Mouse (Mus musculus): ENCODE measurements around the gene Trpc4ap.
"Not testable (repeated sequence)": the region's sequence is repeated elsewhere in the genome, so short reads cannot be mapped to it uniquely, and the experiment has no call there.

The Trpc4ap gene

DNA sequence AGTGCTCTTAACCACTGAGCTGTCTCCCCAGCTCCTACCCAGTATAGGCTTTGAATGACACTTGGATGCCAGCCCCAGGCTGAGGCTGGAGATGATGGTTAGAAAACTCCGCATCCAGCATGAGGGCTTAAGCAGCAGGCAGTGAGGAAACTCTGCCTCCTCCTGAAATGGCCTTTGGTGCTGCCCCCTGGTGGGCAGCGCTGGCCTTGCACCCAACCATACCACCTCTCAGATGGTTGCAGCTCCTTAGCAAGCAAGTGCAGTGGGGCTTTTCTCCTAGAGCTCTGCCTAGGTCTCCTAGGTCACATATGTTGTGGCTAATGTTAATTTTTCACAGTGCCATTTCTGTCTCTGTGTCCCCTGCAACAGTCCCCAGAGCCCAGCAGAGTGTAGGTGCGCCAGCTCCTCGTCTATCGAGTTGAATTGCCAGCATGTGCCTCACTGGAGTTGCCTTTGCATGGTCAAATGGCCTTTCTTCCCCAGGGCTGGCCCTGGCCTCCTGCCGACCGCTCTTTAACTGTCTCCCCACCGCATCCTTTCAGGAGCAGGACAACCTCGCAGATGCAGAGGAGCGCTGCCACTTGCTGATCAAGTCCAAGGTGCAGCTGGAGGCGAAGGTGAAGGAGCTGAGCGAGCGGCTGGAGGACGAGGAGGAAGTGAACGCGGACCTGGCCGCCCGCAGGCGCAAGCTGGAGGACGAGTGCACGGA is 65.0 kb downstream of the Trpc4ap start:
- Histone ChIP-seq H3K36me3 (ENCODE audit: control insufficient read depth, insufficient read depth, low read length, poor library complexity, severe bottlenecking) (no peaks in the 10 kb centered on the region), H3K27me3 (ENCODE audit: control insufficient read depth, insufficient read depth, low read length, poor library complexity, severe bottlenecking) (no peaks in the 10 kb centered on the region)
- peak; percentile 82 for DNase-seq (ENCODE audit: low read depth, low spot score)

DNA sequence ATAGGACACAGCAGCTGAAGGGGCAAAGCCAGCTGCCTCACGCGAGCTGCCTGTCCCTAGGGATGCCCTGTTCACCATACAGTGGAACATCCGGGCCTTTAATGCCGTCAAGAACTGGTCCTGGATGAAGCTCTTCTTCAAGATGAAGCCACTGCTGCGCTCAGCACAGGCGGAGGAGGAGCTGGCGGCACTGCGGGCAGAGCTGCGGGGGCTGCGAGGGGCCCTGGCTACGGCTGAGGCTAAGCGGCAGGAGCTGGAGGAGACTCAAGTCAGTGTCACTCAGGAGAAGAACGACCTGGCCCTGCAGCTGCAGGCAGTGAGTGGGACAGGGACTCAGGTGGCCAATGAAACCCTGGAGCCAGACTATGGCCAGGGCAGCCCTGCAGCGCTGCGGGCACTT is 65.9 kb downstream of the Trpc4ap start:
- no peak for DNase-seq (ENCODE audit: low read depth, low spot score)
- no peaks in the 10 kb centered on the region for H3K36me3 ChIP-seq (ENCODE audit: control insufficient read depth, insufficient read depth, low read length, poor library complexity, severe bottlenecking)
- no peaks in the 10 kb centered on the region for H3K27me3 ChIP-seq (ENCODE audit: control insufficient read depth, insufficient read depth, low read length, poor library complexity, severe bottlenecking)

DNA sequence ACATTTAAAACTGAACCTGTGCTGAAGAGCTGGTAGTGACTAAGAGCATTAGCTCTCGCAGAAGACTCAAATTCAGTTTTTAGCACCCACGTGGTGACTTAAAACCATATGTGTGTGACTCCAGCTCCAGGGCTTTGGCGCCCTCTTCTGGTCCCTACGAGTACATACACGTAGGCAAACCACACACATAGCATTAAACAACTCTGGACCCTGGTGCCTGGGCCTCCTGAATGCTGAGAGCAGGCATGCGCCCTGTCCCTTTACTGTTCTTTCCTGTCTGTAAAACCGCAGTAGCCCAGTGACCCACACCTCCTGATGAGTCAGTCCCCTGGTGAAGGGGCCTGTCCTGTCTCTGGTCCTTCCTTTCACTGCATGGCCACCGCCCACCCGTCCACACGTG is 67.5 kb downstream of the Trpc4ap start:
- Histone ChIP-seq H3K27me3 (ENCODE audit: control insufficient read depth, insufficient read depth, low read length, poor library complexity, severe bottlenecking) (no peaks in the 10 kb centered on the region), H3K36me3 (ENCODE audit: control insufficient read depth, insufficient read depth, low read length, poor library complexity, severe bottlenecking) (no peaks in the 10 kb centered on the region)
- DNase-seq (ENCODE audit: low read depth, low spot score): peak; percentile 69

DNA sequence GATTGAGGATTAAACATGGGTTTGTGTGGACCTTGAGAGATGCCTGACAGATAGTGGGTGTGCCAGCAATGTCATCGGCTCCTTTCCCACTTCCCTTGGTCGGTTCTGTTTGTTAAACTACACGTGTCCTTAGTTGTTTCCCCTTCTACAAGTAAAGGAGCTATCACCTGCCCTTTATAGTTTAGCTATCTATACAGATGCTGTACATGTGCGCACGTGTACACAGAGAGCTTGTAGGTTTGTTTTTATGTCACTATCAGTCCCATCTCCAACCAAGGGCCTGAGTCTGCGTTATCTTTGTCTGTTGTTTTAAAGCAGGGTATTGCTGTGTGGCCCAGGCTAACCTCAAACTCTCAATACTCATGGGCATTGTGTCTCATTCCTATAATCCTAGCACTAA is 68.2 kb downstream of the Trpc4ap start:
- DNase-seq (ENCODE audit: low read depth, low spot score): no peak
- Histone ChIP-seq H3K27me3 (ENCODE audit: control insufficient read depth, insufficient read depth, low read length, poor library complexity, severe bottlenecking) (no peaks in the 10 kb centered on the region), H3K36me3 (ENCODE audit: control insufficient read depth, insufficient read depth, low read length, poor library complexity, severe bottlenecking) (no peaks in the 10 kb centered on the region)

DNA sequence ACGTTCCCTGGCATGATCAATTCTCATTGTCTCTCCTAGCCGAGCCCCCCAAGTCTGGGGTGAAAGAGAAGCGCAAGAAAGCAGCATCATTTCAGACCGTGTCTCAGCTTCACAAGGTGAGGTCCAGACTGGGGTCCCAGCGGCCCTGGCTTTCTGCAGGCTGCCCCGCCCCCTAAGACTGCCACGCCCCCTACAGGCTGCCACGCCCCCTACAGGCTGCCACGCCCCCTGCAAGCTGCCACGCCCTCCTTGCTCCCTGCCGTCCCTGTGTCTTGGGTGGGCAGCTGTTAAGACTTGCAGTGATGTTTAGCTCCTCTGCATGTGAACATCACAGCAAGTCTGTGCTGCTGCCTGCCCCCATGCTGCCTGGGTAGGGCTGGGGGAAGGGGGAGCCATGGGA is 69.6 kb downstream of the Trpc4ap start:
- no peaks in the 10 kb centered on the region for H3K36me3 ChIP-seq (ENCODE audit: control insufficient read depth, insufficient read depth, low read length, poor library complexity, severe bottlenecking)
- no peaks in the 10 kb centered on the region for H3K27me3 ChIP-seq (ENCODE audit: control insufficient read depth, insufficient read depth, low read length, poor library complexity, severe bottlenecking)
- DNase-seq (ENCODE audit: low read depth, low spot score): no peak

DNA sequence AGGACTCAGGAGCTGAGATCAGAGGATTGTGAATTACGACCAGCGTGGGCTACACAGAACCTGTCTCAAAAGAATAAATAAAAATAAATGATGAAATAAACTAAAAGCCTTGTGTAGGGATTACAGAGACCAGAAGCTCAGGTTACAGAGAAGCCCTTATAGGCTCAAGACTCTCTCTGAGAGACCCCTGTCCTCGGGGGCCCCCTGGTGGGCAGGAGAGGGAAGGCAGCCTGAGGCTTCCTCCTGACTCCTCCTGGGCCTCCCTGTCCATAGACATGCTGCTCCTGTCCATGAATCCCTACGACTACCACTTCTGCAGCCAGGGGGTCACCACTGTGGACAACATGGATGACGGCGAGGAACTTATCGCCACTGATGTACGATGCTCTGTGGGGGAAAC is 72.4 kb downstream of the Trpc4ap start:
- Histone ChIP-seq H3K36me3 (ENCODE audit: control insufficient read depth, insufficient read depth, low read length, poor library complexity, severe bottlenecking) (no peaks in the 10 kb centered on the region), H3K27me3 (ENCODE audit: control insufficient read depth, insufficient read depth, low read length, poor library complexity, severe bottlenecking) (no peaks in the 10 kb centered on the region)
- peak; percentile 81 for DNase-seq (ENCODE audit: low read depth, low spot score)

GRCm38 (mm10) chr2:155616971-155617370 is 75.2 kb downstream of the Trpc4ap start:
- Histone ChIP-seq H3K36me3 (ENCODE audit: control insufficient read depth, insufficient read depth, low read length, poor library complexity, severe bottlenecking) (no peaks in the 10 kb centered on the region), H3K27me3 (ENCODE audit: control insufficient read depth, insufficient read depth, low read length, poor library complexity, severe bottlenecking) (no peaks in the 10 kb centered on the region)
- no peak for DNase-seq (ENCODE audit: low read depth, low spot score)

- DNase-seq (ENCODE audit: low read depth, low spot score): no peak
- H3K36me3 ChIP-seq (ENCODE audit: control insufficient read depth, insufficient read depth, low read length, poor library complexity, severe bottlenecking): no peaks in the 10 kb centered on the region
Observed at GRCm38 (mm10) chr2:155613953-155614352, 78.2 kb downstream of the Trpc4ap start.

GRCm38 (mm10) chr2:155613326-155613755 is 78.8 kb downstream of the Trpc4ap start:
- Histone ChIP-seq H3K27me3 (ENCODE audit: control insufficient read depth, insufficient read depth, low read length, poor library complexity, severe bottlenecking) (no peaks in the 10 kb centered on the region), H3K36me3 (ENCODE audit: control insufficient read depth, insufficient read depth, low read length, poor library complexity, severe bottlenecking) (no peaks in the 10 kb centered on the region)
- DNase-seq (ENCODE audit: low read depth, low spot score): peak; percentile 67

More at GRCm38 (mm10) chr2:155613953-155614352, 78.2 kb downstream of the Trpc4ap start:
- H3K27me3 ChIP-seq (ENCODE audit: control insufficient read depth, insufficient read depth, low read length, poor library complexity, severe bottlenecking): no peaks in the 10 kb centered on the region

- H3K36me3 ChIP-seq (ENCODE audit: control insufficient read depth, insufficient read depth, low read length, poor library complexity, severe bottlenecking): no peaks in the 10 kb centered on the region
- H3K27me3 ChIP-seq (ENCODE audit: control insufficient read depth, insufficient read depth, low read length, poor library complexity, severe bottlenecking): no peaks in the 10 kb centered on the region
- no peak for DNase-seq (ENCODE audit: low read depth, low spot score)
Observed at GRCm38 (mm10) chr2:155611834-155612550, 80.2 kb downstream of the Trpc4ap start.

DNA sequence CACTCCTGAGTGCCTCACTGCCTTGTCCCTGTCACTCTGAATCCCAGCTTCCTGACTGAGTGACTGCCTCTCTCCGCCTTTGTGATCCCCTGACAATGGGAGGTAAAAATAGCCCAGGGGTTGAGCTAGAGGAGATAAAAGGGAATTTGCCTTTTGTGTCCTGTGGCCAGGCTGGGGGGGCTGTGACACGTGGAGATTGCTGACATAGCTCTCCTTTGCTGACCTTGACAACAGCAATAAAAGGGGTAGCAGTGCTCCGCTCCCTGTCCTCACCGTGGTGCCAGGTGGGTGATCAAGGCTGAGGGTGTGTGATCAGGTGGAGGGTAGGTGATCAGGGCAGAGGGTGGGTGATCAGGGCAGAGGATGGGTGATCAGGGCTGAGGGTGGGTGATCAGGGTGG is 81.2 kb downstream of the Trpc4ap start, which contains the start of gene Myh7b:
Gene Myh7b (plus strand): TSS at position 235 of the 400 bp plus-strand sequence.
- no peaks in the 10 kb centered on the region for H3K36me3 ChIP-seq (ENCODE audit: control insufficient read depth, insufficient read depth, low read length, poor library complexity, severe bottlenecking)
- no peaks in the 10 kb centered on the region for H3K27me3 ChIP-seq (ENCODE audit: control insufficient read depth, insufficient read depth, low read length, poor library complexity, severe bottlenecking)
- DNase-seq (ENCODE audit: low read depth, low spot score): no peak

- no peaks in the 10 kb centered on the region for H3K27me3 ChIP-seq (ENCODE audit: control insufficient read depth, insufficient read depth, low read length, poor library complexity, severe bottlenecking)
- DNase-seq (ENCODE audit: low read depth, low spot score): no peak
- H3K36me3 ChIP-seq (ENCODE audit: control insufficient read depth, insufficient read depth, low read length, poor library complexity, severe bottlenecking): no peaks in the 10 kb centered on the region
Observed at GRCm38 (mm10) chr2:155606360-155606759, 85.8 kb downstream of the Trpc4ap start.

GRCm38 (mm10) chr2:155605236-155605589 is 87.0 kb downstream of the Trpc4ap start:
- not testable (repeated sequence) for H3K27me3 ChIP-seq (ENCODE audit: control insufficient read depth, insufficient read depth, low read length, poor library complexity, severe bottlenecking); H3K36me3 ChIP-seq (ENCODE audit: control insufficient read depth, insufficient read depth, low read length, poor library complexity, severe bottlenecking); DNase-seq (ENCODE audit: low read depth, low spot score)

- Histone ChIP-seq H3K36me3 (ENCODE audit: control insufficient read depth, insufficient read depth, low read length, poor library complexity, severe bottlenecking) (no peaks in the 10 kb centered on the region), H3K27me3 (ENCODE audit: control insufficient read depth, insufficient read depth, low read length, poor library complexity, severe bottlenecking) (no peaks in the 10 kb centered on the region)
- DNase-seq (ENCODE audit: low read depth, low spot score): no peak
Observed at GRCm38 (mm10) chr2:155604560-155605235, 87.5 kb downstream of the Trpc4ap start.

DNA sequence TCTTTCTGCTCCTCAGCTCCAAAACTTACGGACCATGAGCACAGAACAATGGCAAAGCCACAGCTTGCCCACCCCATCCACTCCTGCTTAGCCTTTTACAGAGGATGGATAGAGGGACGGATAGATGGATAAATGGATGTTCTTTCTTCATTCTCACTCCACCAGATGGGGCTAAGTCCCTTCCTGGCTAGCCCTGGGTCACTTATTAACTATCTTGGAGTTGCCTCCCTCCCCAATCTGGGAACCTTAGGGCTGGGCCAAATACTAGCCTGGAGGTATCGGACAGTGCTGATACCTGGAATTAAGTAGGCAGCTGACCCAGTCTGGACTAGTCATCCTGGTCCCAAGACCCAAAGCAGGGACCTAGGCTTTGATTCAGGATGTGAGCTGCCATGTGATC is 88.5 kb downstream of the Trpc4ap start:
- H3K27me3 ChIP-seq (ENCODE audit: control insufficient read depth, insufficient read depth, low read length, poor library complexity, severe bottlenecking): no peaks in the 10 kb centered on the region
- DNase-seq (ENCODE audit: low read depth, low spot score): no peak
- no peaks in the 10 kb centered on the region for H3K36me3 ChIP-seq (ENCODE audit: control insufficient read depth, insufficient read depth, low read length, poor library complexity, severe bottlenecking)
